Mouse (Mus musculus) layer of hippocampus, adult 8-10 months (tissue): ENCODE measurements at regions not wholly inside any gene's neighbourhood (a gene's known extent, or its start where the extent isn't known, plus 50 kb on each side); places are given as distances from the start of the nearest gene placed in this dataset.

Experiments
- DNase-seq, 2 experiments: peaks; one replicate each; pipeline ENCODE4 v3.0.0; 2022; ENCODE audit warnings: low spot score in 2 of 2

- no peak for DNase-seq
Measured at GRCm38 (mm10) chr10:21828432-21829061, 53.4 kb upstream of the Sgk1 start.

DNA sequence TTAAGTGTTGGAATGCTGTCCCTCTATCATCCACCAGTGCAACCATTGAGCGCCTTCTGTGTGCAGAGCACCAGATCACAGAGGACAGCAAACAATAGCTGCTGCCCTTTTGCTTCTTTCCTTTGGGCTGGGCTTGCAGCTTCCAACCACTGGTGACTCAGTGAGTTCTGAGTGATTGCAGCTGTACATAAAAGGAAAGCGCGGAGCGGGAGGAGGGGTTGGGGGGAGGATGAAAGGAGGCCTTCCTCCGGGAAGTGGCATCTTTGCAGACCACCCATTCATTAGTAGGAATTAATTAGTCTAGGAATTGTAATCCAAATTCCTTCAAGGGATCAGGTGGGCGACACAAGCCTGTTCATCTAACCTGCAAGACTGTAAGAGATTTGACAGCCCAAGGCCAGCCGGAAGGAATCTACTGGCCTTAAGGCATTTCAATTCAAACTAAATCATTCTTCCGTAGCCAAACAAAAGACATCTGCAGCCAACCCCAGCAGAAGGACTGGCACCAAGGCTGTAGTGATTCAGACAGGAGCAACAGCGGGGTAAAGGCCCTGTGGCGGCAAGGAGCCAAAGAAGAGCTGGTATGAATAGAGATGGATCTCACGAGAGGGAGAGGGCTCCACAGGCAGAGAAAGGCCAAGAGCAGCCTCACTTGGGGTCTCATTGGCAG lies 52.8 kb upstream of the Sgk1 start:
- DNase-seq = no peak

DNA sequence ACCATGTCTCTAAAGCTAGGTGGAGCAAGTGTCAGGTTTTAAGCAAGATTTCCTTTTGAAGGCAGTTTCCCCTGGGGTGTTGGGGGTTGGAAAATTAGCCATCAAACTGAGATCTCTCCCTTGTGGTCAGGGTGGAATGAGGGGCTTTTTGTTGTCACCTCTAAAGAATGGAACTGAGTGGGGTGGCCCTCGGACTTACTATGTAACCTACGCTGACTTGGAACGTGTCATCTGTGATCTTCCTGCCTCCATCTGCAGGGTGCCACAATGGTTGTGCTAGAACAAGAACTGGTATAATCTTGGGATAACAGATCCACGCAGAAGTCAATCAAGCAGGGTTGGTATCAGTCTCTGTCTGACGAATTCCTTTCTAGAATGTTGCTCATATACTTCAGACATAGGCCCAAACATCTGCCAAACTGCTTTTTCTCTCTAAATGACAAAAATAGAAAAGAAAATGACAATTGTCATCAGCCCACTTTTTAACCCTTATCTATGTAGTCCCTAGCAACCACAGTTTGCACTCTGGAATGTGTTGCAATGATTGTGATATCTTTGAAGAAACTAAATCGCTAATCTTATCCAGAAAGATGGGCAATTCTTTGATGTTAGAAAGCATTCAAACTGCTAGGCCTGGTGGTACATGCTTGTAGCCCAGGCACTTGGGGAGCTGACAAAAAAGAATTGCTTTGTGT lies 50.8 kb upstream of the Sgk1 start:
- DNase-seq = no peak
